Mouse (Mus musculus) MEL (cell line): ENCODE results near the gene Il16. TPM values are rescaled to one million over a fixed set of nuclear protein-coding genes. Genes with fewer than 3 reads are reported as not detected.

Experiments
- DNase-seq: peaks from one replicate; pipeline ENCODE4 v3.0.0; 2011; ENCODE audit warnings: low read depth, low spot score
- H3K27ac ChIP-seq: 2 replicates; pipeline ENCODE4 v1.5.1; 2012; ENCODE audit warnings: low read depth, mild to moderate bottlenecking, control low read depth, low read length, moderate library complexity; ENCODE audit not compliant: control insufficient read depth
- H3K27me3 ChIP-seq, 2 experiments: fragments of 150-350 bp in 1 of 2; sonication (generic) in 1 of 2; 2 replicates each; pipeline ENCODE4 v1.6.1; 2012; ENCODE audit warnings: low read length in 2 of 2, mild to moderate bottlenecking in 2 of 2, improper control_type of control experiment in 1 of 2, moderate library complexity in 1 of 2; ENCODE audit not compliant: insufficient read depth in 2 of 2, control insufficient read depth in 1 of 2
- H3K36me3 ChIP-seq, 2 experiments: 2 replicates each; pipeline ENCODE4 v1.6.1; 2012 to 2014; ENCODE audit warnings: low read length in 2 of 2, improper control_type of control experiment in 1 of 2, inconsistent platforms in 1 of 2, mild to moderate bottlenecking in 1 of 2; ENCODE audit not compliant: insufficient read depth in 2 of 2, control insufficient read depth in 1 of 2
- H3K4me1 ChIP-seq, 2 experiments: fragments of 150-350 bp in 1 of 2; sonication (generic) in 1 of 2; 2 replicates each; pipeline ENCODE4 v1.6.1; 2012; ENCODE audit warnings: low read length in 2 of 2, improper control_type of control experiment in 1 of 2, mild to moderate bottlenecking in 1 of 2; ENCODE audit not compliant: insufficient read depth in 2 of 2, control insufficient read depth in 1 of 2
- H3K4me3 ChIP-seq, 2 experiments: fragments of 150-350 bp in 1 of 2; sonication (generic) in 1 of 2; 2 replicates each; pipeline ENCODE4 v1.5.1; 2012; ENCODE audit warnings: low read depth in 2 of 2, low read length in 2 of 2, mild to moderate bottlenecking in 2 of 2, moderate library complexity in 2 of 2, control low read depth in 1 of 2, improper control_type of control experiment in 1 of 2; ENCODE audit not compliant: control insufficient read depth in 1 of 2, insufficient read depth in 1 of 2
- H3K79me2 ChIP-seq: 2 replicates; pipeline ENCODE4 v1.6.1; 2012; ENCODE audit warnings: mild to moderate bottlenecking, low read length, moderate library complexity; ENCODE audit not compliant: control insufficient read depth, poor library complexity, insufficient read depth
- H3K9ac ChIP-seq: 2 replicates; pipeline ENCODE4 v1.6.1; 2012; ENCODE audit warnings: low read depth, mild to moderate bottlenecking, control low read depth, low read length, moderate library complexity; ENCODE audit not compliant: control insufficient read depth, poor library complexity, severe bottlenecking
- H3K9me3 ChIP-seq: fragments of 150-350 bp; sonication (generic); replicated peaks from 2 replicates; pipeline ENCODE4 v1.6.1; 2012; ENCODE audit warnings: mild to moderate bottlenecking, low read length, improper control_type of control experiment, moderate library complexity; ENCODE audit not compliant: insufficient read depth
- CHD2 ChIP-seq: IDR thresholded peaks from 2 replicates; pipeline ENCODE4 v1.6.1; 2011; ENCODE audit warnings: low read length, improper control_type of control experiment
- EP300 ChIP-seq, 2 experiments: IDR thresholded peaks; 2 replicates each; pipeline ENCODE4 v1.6.1; 2011; ENCODE audit warnings: improper control_type of control experiment in 2 of 2, low read length in 2 of 2, low read depth in 1 of 2, mild to moderate bottlenecking in 1 of 2
- ETS1 ChIP-seq: IDR thresholded peaks from 2 replicates; pipeline ENCODE4 v1.6.1; 2012; ENCODE audit warnings: low read depth, mild to moderate bottlenecking, inconsistent platforms, low read length, improper control_type of control experiment, moderate library complexity
- HCFC1 ChIP-seq: IDR thresholded peaks from 2 replicates; pipeline ENCODE4 v1.6.1; 2012; ENCODE audit warnings: low read depth, mild to moderate bottlenecking, inconsistent platforms, low read length, improper control_type of control experiment, moderate library complexity
- JUND ChIP-seq: IDR thresholded peaks from 2 replicates; pipeline ENCODE4 v1.6.1; 2011; ENCODE audit warnings: low read depth, mild to moderate bottlenecking, improper control_type of control experiment, low read length
- MAFK ChIP-seq: IDR thresholded peaks from 2 replicates; pipeline ENCODE4 v1.6.1; 2011; ENCODE audit warnings: low read depth, mild to moderate bottlenecking, low read length, improper control_type of control experiment, borderline replicate concordance
- MAX ChIP-seq: IDR thresholded peaks from 2 replicates; pipeline ENCODE4 v1.6.1; 2011; ENCODE audit warnings: low read length, improper control_type of control experiment
- MEF2A ChIP-seq: IDR thresholded peaks from 2 replicates; pipeline ENCODE4 v1.6.1; 2014; ENCODE audit warnings: low read depth, mild to moderate bottlenecking, inconsistent platforms, low read length, improper control_type of control experiment; ENCODE audit not compliant: poor library complexity, insufficient replicate concordance, severe bottlenecking; ENCODE audit errors: extremely low read depth
- POLR2A ChIP-seq, 2 experiments: IDR thresholded peaks; 2 replicates each; pipeline ENCODE4 v1.6.1; 2011 to 2012; ENCODE audit warnings: low read length in 2 of 2, mild to moderate bottlenecking in 2 of 2, control low read depth in 1 of 2, improper control_type of control experiment in 1 of 2, low read depth in 1 of 2, moderate library complexity in 1 of 2; ENCODE audit not compliant: control insufficient read depth in 1 of 2, insufficient read depth in 1 of 2, poor library complexity in 1 of 2
- POLR2AphosphoS2 ChIP-seq: IDR thresholded peaks from 2 replicates; pipeline ENCODE4 v1.6.1; 2011; ENCODE audit warnings: low read length, improper control_type of control experiment
- RAD21 ChIP-seq: IDR thresholded peaks from 2 replicates; pipeline ENCODE4 v1.6.1; 2011; ENCODE audit warnings: mild to moderate bottlenecking, low read depth, low read length, improper control_type of control experiment
- RCOR1 ChIP-seq: IDR thresholded peaks from 2 replicates; pipeline ENCODE4 v1.6.1; 2012; ENCODE audit warnings: low read depth, mild to moderate bottlenecking, inconsistent platforms, low read length, improper control_type of control experiment
- SMC3 ChIP-seq: IDR thresholded peaks from 2 replicates; pipeline ENCODE4 v1.6.1; 2011; ENCODE audit warnings: low read depth, low read length, improper control_type of control experiment
- TAL1 ChIP-seq: IDR thresholded peaks from 2 replicates; pipeline ENCODE4 v1.6.1; 2012; ENCODE audit warnings: mild to moderate bottlenecking, inconsistent platforms, low read length, moderate library complexity, mixed read lengths
- UBTF ChIP-seq: IDR thresholded peaks from 2 replicates; pipeline ENCODE4 v1.6.1; 2012; ENCODE audit warnings: low read depth, mild to moderate bottlenecking, inconsistent platforms, low read length, improper control_type of control experiment, moderate library complexity, borderline replicate concordance; ENCODE audit not compliant: insufficient read depth
- USF1 ChIP-seq: IDR thresholded peaks from 2 replicates; pipeline ENCODE4 v1.6.1; 2014; ENCODE audit warnings: low read depth, mild to moderate bottlenecking, inconsistent platforms, low read length, improper control_type of control experiment, moderate library complexity
- USF2 ChIP-seq, 2 experiments: IDR thresholded peaks; 2 replicates each; pipeline ENCODE4 v1.6.1; 2011 to 2012; ENCODE audit warnings: improper control_type of control experiment in 2 of 2, low read length in 2 of 2, borderline replicate concordance in 1 of 2, inconsistent platforms in 1 of 2, low read depth in 1 of 2, mild to moderate bottlenecking in 1 of 2; ENCODE audit not compliant: insufficient read depth in 1 of 2
- ZC3H11A ChIP-seq: IDR thresholded peaks from 2 replicates; pipeline ENCODE4 v1.6.1; 2012; ENCODE audit warnings: low read depth, mild to moderate bottlenecking, inconsistent platforms, low read length, improper control_type of control experiment
- ZKSCAN1 ChIP-seq: IDR thresholded peaks from 2 replicates; pipeline ENCODE4 v1.6.1; 2012; ENCODE audit warnings: low read depth, mild to moderate bottlenecking, inconsistent platforms, low read length, improper control_type of control experiment, moderate library complexity
- ZMIZ1 ChIP-seq: IDR thresholded peaks from 2 replicates; pipeline ENCODE4 v1.6.1; 2012; ENCODE audit warnings: low read depth, mild to moderate bottlenecking, inconsistent platforms, low read length, improper control_type of control experiment, moderate library complexity
- ZNF384 ChIP-seq: IDR thresholded peaks from 2 replicates; pipeline ENCODE4 v1.6.1; 2012; ENCODE audit warnings: low read depth, mild to moderate bottlenecking, inconsistent platforms, low read length, improper control_type of control experiment
- polyA plus RNA-seq, 2 experiments: library from polyadenylated mRNA; stranded (reverse) in 1 of 2; unstranded in 1 of 2; fragments of >175 nt in 1 of 2; fragments of >200 nt in 1 of 2; gene quantifications; 2 replicates each; pipeline versions ENCODE4 v1.2.1 to v1.2.4; 2012; ENCODE audit warnings: low replicate concordance in 2 of 2, low read depth in 1 of 2; ENCODE audit not compliant: insufficient read length in 2 of 2, insufficient read depth in 1 of 2, missing spikeins in 1 of 2
- total RNA-seq: library from RNA; depleted of rRNA; stranded (reverse); fragments of 300-350 nt; gene quantifications from 2 replicates; pipeline ENCODE4 v1.2.3, GENCODE M21; 2012

Il16 gene
- total and polyA plus RNA-seq, 3 experiments: 0.04 to 0.10 TPM; not detected in 1

GRCm38 (mm10) chr7:83695449-83696212, 49.9 kb downstream of the Il16 start (continued):
- TF ChIP-seq EP300 (IDR thresholded peaks at IDR 0.05; ENCODE audit: low read depth in 1 of 2, low read length in 2 of 2) (no peak), JUND (no peak), RAD21 (peak; percentile 37), POLR2A (IDR thresholded peaks at IDR 0.05; ENCODE audit: control insufficient read depth in 1 of 2, insufficient read depth in 1 of 2, low read depth in 1 of 2, low read length in 2 of 2, poor library complexity in 1 of 2) (no peak), SMC3 (peak; percentile 64)

- Histone ChIP-seq H3K4me1 (no peaks in the 10 kb centered on the region), H3K9ac (no peak overlapping the region), H3K9me3 (no peaks in the 10 kb centered on the region), H3K4me3 (no peak overlapping the region), H3K27me3 (peaks cover 0 to 4% of the 10 kb centered on the region in 2 experiments; a peak in 2 of 4 replicates), H3K27ac (no peak overlapping the region), H3K36me3 (no peaks in the 10 kb centered on the region), H3K79me2 (no peaks in the 10 kb centered on the region)
- no peak for DNase-seq
- TF ChIP-seq USF1: no peak
These were observed 62.8 kb downstream of the Il16 start for GRCm38 (mm10) chr7:83682640-83683274.

GRCm38 (mm10) chr7:83678506-83678905, 67.0 kb downstream of the Il16 start:
- no peak for TF ChIP-seq ETS1
- TF ChIP-seq, all 39 proteins: peak for 0
- no peaks in the 10 kb centered on the region for H3K36me3 ChIP-seq
- H3K9me3 ChIP-seq: no peaks in the 10 kb centered on the region
- DNase-seq: no peak
- no peak overlapping the region for H3K27ac ChIP-seq
- H3K27me3 ChIP-seq: no peaks in the 10 kb centered on the region; a peak in 1 of 4 replicates
- no peaks in the 10 kb centered on the region for H3K4me1 ChIP-seq
- no peak overlapping the region for H3K9ac ChIP-seq
- no peak overlapping the region for H3K4me3 ChIP-seq
- no peaks in the 10 kb centered on the region for H3K79me2 ChIP-seq

- no peaks in the 10 kb centered on the region; a peak in 1 of 4 replicates for H3K27me3 ChIP-seq
- H3K36me3 ChIP-seq: no peaks in the 10 kb centered on the region
- no peak overlapping the region for H3K27ac ChIP-seq
- H3K9ac ChIP-seq: no peak overlapping the region
- no peak for TF ChIP-seq HCFC1
- no peak for TF ChIP-seq USF1
- no peak for TF ChIP-seq POLR2AphosphoS2
- TF ChIP-seq CHD2: no peak
- TF ChIP-seq TAL1: no peak
- TF ChIP-seq MAFK: no peak
- TF ChIP-seq RCOR1: no peak
- TF ChIP-seq ZMIZ1: no peak
- no peak for TF ChIP-seq ZC3H11A
- no peak for TF ChIP-seq ZKSCAN1
- TF ChIP-seq MEF2A: no peak
- TF ChIP-seq UBTF: no peak
- TF ChIP-seq USF2 (IDR thresholded peaks at IDR 0.05; ENCODE audit: borderline replicate concordance in 1 of 2, insufficient read depth in 1 of 2, low read depth in 1 of 2, low read length in 2 of 2): no peak
- no peak for TF ChIP-seq MAX
- TF ChIP-seq ZNF384: no peak
- no peak overlapping the region for H3K4me3 ChIP-seq
- H3K9me3 ChIP-seq: no peaks in the 10 kb centered on the region
- DNase-seq: no peak
- no peaks in the 10 kb centered on the region for H3K79me2 ChIP-seq
- H3K4me1 ChIP-seq: no peaks in the 10 kb centered on the region
These were observed 68.2 kb downstream of the Il16 start for GRCm38 (mm10) chr7:83677296-83677695.
